Comparison of ENCODE assay signal across 20 mouse cellular contexts in genomic region chr11:93807205-93807604, GRCm38 (mm10).
DNase-seq lines count a peak whose midpoint lies in the region; ATAC-seq lines count a peak whose summit lies in the region.
"Had no signal": no experiment of that assay in that cellular context is flagged by ENCODE, and none has a peak within 500 bp of the region (broad histone marks: within the 10 kb centered on the region; RNA-seq: fewer than 3 reads in every experiment).

No protein-coding gene starts in this region.

- no peaks in the 10 kb centered on the region for H3K36me3 ChIP-seq in kidney, embryonic 16.5 days (ENCODE audit: insufficient read depth, low read length)
- H3K36me3 ChIP-seq: embryonic facial prominence, embryonic 10.5 days; embryonic facial prominence, embryonic 12.5 days; forebrain, embryonic 15.5 days had no signal

- intact Hi-C loops in heart, postnatal 14 days (cut with DNase I) = no loop called here

- H3K9ac ChIP-seq in kidney, embryonic 16.5 days (replicated peaks; ENCODE audit: low read length) = no peak overlapping the region
- H3K9ac ChIP-seq: embryonic facial prominence, embryonic 12.5 days; forebrain, embryonic 13.5 days; forebrain, embryonic 15.5 days; forebrain, postnatal 0 days had no signal

- peak; percentile 9 for DNase-seq in heart, adult 11 months
- no peak for DNase-seq in heart, postnatal 14 days
- DNase-seq in testis, postnatal 10 days (ENCODE audit: low spot score) = no peak
- DNase-seq: adrenal gland, adult 2 months; adrenal gland, postnatal 10 days; adrenal gland, postnatal 25 days; cerebellum, adult 11 months; cerebellum, adult 18-20 months; cerebellum, adult 8-10 months; cerebellum, adult 9-11 months; cerebellum, postnatal 14 days; cerebellum, postnatal 36 days; forebrain, postnatal 0 days had no signal

- H3K4me1 ChIP-seq in kidney, embryonic 16.5 days (ENCODE audit: insufficient read depth, low read length) = no peaks in the 10 kb centered on the region
- H3K4me1 ChIP-seq: embryonic facial prominence, embryonic 10.5 days; embryonic facial prominence, embryonic 12.5 days; forebrain, embryonic 13.5 days; forebrain, embryonic 15.5 days had no signal

- ATAC-seq in common myeloid progenitor, adult 5-6 weeks (replicated peaks; ENCODE audit: low read depth, poor library complexity, severe bottlenecking) = peak; percentile 89
- ATAC-seq in kidney, embryonic 16.5 days (ENCODE audit: low FRiP score, low TSS enrichment) = no peak
- ATAC-seq: forebrain, embryonic 13.5 days; forebrain, embryonic 15.5 days; forebrain, postnatal 0 days; Patski had no signal

- no peak overlapping the region for H3K27ac ChIP-seq in kidney, embryonic 16.5 days (ENCODE audit: low read length)
- H3K27ac ChIP-seq: embryonic facial prominence, embryonic 10.5 days; embryonic facial prominence, embryonic 12.5 days; forebrain, embryonic 13.5 days; forebrain, embryonic 15.5 days had no signal

- no peaks in the 10 kb centered on the region for H3K27me3 ChIP-seq in kidney, embryonic 16.5 days (ENCODE audit: insufficient read depth, low read length)
- H3K27me3 ChIP-seq: embryonic facial prominence, embryonic 12.5 days; forebrain, embryonic 13.5 days; forebrain, embryonic 15.5 days had no signal

- no peaks in the 10 kb centered on the region for H3K9me3 ChIP-seq in kidney, embryonic 16.5 days (ENCODE audit: low read length)
- H3K9me3 ChIP-seq: embryonic facial prominence, embryonic 10.5 days; embryonic facial prominence, embryonic 12.5 days; forebrain, embryonic 13.5 days; forebrain, embryonic 15.5 days had no signal

- WGBS in kidney, embryonic 16.5 days = 94% methylated on average over 2 of the region's 2 CpGs

- no peak overlapping the region for H3K4me2 ChIP-seq in kidney, embryonic 16.5 days (replicated peaks; ENCODE audit: low read depth, low read length)
- H3K4me2 ChIP-seq: embryonic facial prominence, embryonic 12.5 days; forebrain, embryonic 13.5 days; forebrain, embryonic 15.5 days had no signal

- no peak overlapping the region for H3K4me3 ChIP-seq in kidney, embryonic 16.5 days (ENCODE audit: low read length)
- H3K4me3 ChIP-seq: embryonic facial prominence, embryonic 10.5 days; embryonic facial prominence, embryonic 12.5 days; forebrain, embryonic 13.5 days; forebrain, embryonic 15.5 days had no signal
